In the genomic region with DNA sequence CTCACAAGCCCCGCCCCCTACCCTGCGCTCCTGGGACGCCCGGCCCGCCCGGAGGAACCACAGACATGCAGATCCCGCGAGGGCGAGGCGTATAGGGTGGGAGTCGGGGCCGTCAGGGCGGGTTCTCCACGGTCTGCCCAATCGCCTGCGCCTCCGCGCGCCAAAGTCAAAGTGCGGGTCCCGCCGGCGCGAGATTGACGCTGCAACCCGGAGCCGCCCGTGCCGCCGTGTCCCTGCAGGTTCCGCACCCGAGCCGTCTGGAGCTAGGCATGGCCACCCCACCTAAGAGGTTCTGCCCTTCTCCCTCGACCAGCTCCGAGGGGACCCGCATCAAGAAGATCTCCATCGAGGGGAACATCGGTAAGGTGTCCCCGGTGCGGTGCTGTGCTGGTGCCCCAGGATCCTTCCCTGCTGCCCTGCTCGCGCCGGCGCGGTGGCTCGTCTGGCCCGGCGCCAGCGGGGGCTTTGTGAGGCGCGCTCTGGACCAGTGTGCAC, we compare ENCODE assay signal across 1 mouse cellular context.
A peak's percentile ranks its signal among the peaks of the same experiment; 100 is the strongest.
TF ChIP-seq lines count a peak whose summit lies in the region.

A gene (plus strand): TSS at position 10 of the 495 bp plus-strand sequence.

TF ChIP-seq in CH12.LX, 34 proteins besides CTCF, POLR2A, EP300 and RAD21 (continued from another document):
- TF ChIP-seq KAT2A (IDR thresholded peaks at IDR 0.05; ENCODE audit: insufficient replicate concordance, low read length), result 0 out of 2 replicates have a peak, but pooled peaks have one; percentile 22
TF ChIP-seq in CH12.LX: peak in this region for 17.
